Mouse (Mus musculus): ENCODE data around the gene Rnf113a2. TPM values are rescaled to one million over a fixed set of nuclear protein-coding genes. Genes with fewer than 3 reads are reported as not detected.

The Rnf113a2 gene
- polyA plus RNA-seq, 1 experiment from 2014 or later: 25.8 TPM

GRCm38 (mm10) chr12:84438697-84439096 lies 21.7 kb downstream of the Rnf113a2 start:
- H3K27ac ChIP-seq (ENCODE audit: low read length): no peak overlapping the region
- H3K9ac ChIP-seq (ENCODE audit: low read length): no peak overlapping the region
- 51% methylated on average over 2 of the region's 2 CpGs for WGBS
- H3K4me3 ChIP-seq (replicated peaks; ENCODE audit: low read length): no peak overlapping the region
- no peak overlapping the region for H3K4me2 ChIP-seq (ENCODE audit: low read depth, low read length)
- ATAC-seq (ENCODE audit: insufficient read depth, low FRiP score): no peak
- no peaks in the 10 kb centered on the region for H3K27me3 ChIP-seq (ENCODE audit: control insufficient read depth, insufficient read depth, low read length)
- no peaks in the 10 kb centered on the region for H3K9me3 ChIP-seq (replicated peaks; ENCODE audit: control insufficient read depth, low read length)
- no peaks in the 10 kb centered on the region for H3K36me3 ChIP-seq (ENCODE audit: control insufficient read depth, insufficient read depth, low read length)
- no peaks in the 10 kb centered on the region for H3K4me1 ChIP-seq (ENCODE audit: control insufficient read depth, insufficient read depth, low read length)

DNA sequence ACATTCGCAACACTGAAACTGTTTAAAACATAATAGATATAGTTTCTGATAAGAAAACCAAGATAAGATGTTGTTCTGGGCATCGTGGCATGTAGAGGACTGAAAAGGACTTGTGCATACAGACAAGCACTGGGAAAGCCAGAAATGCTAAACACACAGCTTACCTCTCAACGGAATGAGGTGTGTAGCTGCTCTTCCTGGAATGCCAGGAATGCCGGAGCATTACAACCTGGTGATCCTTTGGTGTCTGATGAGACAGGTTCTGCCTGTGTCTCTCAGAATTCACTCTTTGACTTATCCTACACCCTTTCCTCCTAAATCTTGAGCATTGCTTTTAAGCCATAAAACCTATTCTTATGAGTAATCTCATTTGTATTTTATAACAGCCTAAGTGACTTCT lies 25.5 kb downstream of the Rnf113a2 start:
- WGBS: 59% methylated on average over 4 of the region's 4 CpGs
- no peak for ATAC-seq (ENCODE audit: insufficient read depth, low FRiP score)

GRCm38 (mm10) chr12:84447386-84447785 lies 30.4 kb downstream of the Rnf113a2 start:
- no peaks in the 10 kb centered on the region for H3K9me3 ChIP-seq (replicated peaks; ENCODE audit: control insufficient read depth, low read length)
- no peak overlapping the region for H3K27ac ChIP-seq (ENCODE audit: low read length)
- no peak overlapping the region for H3K9ac ChIP-seq (ENCODE audit: low read length)
- no peaks in the 10 kb centered on the region for H3K36me3 ChIP-seq (ENCODE audit: control insufficient read depth, insufficient read depth, low read length)
- WGBS: 76% methylated on average over 1 of the region's 1 CpGs
- no peak overlapping the region for H3K4me2 ChIP-seq (ENCODE audit: low read depth, low read length)
- ATAC-seq (ENCODE audit: insufficient read depth, low FRiP score): no peak
- H3K4me1 ChIP-seq (ENCODE audit: control insufficient read depth, insufficient read depth, low read length): peaks cover 6% of the 10 kb centered on the region
- H3K4me3 ChIP-seq (replicated peaks; ENCODE audit: low read length): no peak overlapping the region
- no peaks in the 10 kb centered on the region for H3K27me3 ChIP-seq (ENCODE audit: control insufficient read depth, insufficient read depth, low read length)

More for the DNA sequence above, 25.5 kb downstream of the Rnf113a2 start:
- no peaks in the 10 kb centered on the region for H3K9me3 ChIP-seq (replicated peaks; ENCODE audit: control insufficient read depth, low read length)
- H3K36me3 ChIP-seq (ENCODE audit: control insufficient read depth, insufficient read depth, low read length): no peaks in the 10 kb centered on the region
- no peak overlapping the region for H3K9ac ChIP-seq (ENCODE audit: low read length)
- H3K4me3 ChIP-seq (replicated peaks; ENCODE audit: low read length): no peak overlapping the region
- no peaks in the 10 kb centered on the region for H3K4me1 ChIP-seq (ENCODE audit: control insufficient read depth, insufficient read depth, low read length)
- H3K4me2 ChIP-seq (ENCODE audit: low read depth, low read length): no peak overlapping the region
- no peak overlapping the region for H3K27ac ChIP-seq (ENCODE audit: low read length)
- no peaks in the 10 kb centered on the region for H3K27me3 ChIP-seq (ENCODE audit: control insufficient read depth, insufficient read depth, low read length)

DNA sequence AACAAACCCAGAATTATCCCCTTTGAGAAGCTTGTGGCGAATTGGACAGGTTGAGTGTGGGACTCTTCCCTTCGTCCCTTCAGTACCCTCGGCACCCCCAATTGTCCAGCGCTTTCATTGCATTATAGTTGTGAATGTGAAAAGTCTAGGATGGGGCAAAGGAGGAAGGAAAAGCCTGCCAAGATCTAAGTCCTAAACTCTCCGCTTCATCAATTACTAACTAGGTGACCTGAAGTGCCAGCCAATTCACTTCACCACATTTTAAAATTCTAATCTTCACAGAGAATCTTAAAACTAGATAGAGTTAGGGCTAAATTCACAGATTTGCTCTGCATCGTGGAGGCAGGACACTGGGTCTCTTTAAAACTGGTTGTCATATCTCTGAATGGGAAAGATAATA lies 31.2 kb downstream of the Rnf113a2 start:
- H3K4me2 ChIP-seq (ENCODE audit: low read depth, low read length): no peak overlapping the region
- 86% methylated on average over 6 of the region's 6 CpGs for whole genome bisulfite sequencing
- H3K4me3 ChIP-seq (replicated peaks; ENCODE audit: low read length): no peak overlapping the region
- H3K9ac ChIP-seq (ENCODE audit: low read length): no peak overlapping the region
- H3K27me3 ChIP-seq (ENCODE audit: control insufficient read depth, insufficient read depth, low read length): no peaks in the 10 kb centered on the region
- no peaks in the 10 kb centered on the region for H3K36me3 ChIP-seq (ENCODE audit: control insufficient read depth, insufficient read depth, low read length)
- peaks cover 6% of the 10 kb centered on the region for H3K4me1 ChIP-seq (ENCODE audit: control insufficient read depth, insufficient read depth, low read length)
- no peak overlapping the region for H3K27ac ChIP-seq (ENCODE audit: low read length)
- no peak for ATAC-seq (ENCODE audit: insufficient read depth, low FRiP score)
- H3K9me3 ChIP-seq (replicated peaks; ENCODE audit: control insufficient read depth, low read length): no peaks in the 10 kb centered on the region

DNA sequence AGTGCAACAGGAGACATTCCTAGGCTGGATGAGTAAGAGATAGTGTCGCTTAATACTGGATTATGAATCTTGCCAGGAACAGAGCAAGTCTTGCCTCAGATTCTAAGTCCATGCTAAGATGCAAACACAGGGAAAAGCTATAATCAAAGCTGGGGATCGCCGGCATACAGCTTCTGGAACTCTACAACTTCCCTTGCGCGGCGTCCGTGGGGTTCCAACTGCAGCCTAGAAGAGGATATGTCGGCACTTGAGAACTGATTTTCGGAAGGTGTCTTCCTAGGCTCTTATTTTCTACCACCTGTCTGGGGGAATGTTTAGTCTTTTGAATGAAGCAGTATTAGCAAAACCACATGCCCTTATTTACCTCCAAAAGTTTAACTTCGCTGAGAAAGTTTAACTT lies 32.9 kb downstream of the Rnf113a2 start:
- peak overlapping the region; percentile 86 for H3K4me2 ChIP-seq (ENCODE audit: low read depth, low read length)
- no peaks in the 10 kb centered on the region for H3K27me3 ChIP-seq (ENCODE audit: control insufficient read depth, insufficient read depth, low read length)
- peak overlapping the region; percentile 66 for H3K4me3 ChIP-seq (replicated peaks; ENCODE audit: low read length)
- H3K4me1 ChIP-seq (ENCODE audit: control insufficient read depth, insufficient read depth, low read length): peaks cover 6% of the 10 kb centered on the region
- H3K36me3 ChIP-seq (ENCODE audit: control insufficient read depth, insufficient read depth, low read length): no peaks in the 10 kb centered on the region
- WGBS: 46% methylated on average over 10 of the region's 10 CpGs
- H3K9ac ChIP-seq (ENCODE audit: low read length): peak overlapping the region; percentile 74
- no peak for ATAC-seq (ENCODE audit: insufficient read depth, low FRiP score)
- H3K27ac ChIP-seq (ENCODE audit: low read length): no peak overlapping the region; the same call in 1 of the 2 replicates
- no peaks in the 10 kb centered on the region for H3K9me3 ChIP-seq (replicated peaks; ENCODE audit: control insufficient read depth, low read length)

DNA sequence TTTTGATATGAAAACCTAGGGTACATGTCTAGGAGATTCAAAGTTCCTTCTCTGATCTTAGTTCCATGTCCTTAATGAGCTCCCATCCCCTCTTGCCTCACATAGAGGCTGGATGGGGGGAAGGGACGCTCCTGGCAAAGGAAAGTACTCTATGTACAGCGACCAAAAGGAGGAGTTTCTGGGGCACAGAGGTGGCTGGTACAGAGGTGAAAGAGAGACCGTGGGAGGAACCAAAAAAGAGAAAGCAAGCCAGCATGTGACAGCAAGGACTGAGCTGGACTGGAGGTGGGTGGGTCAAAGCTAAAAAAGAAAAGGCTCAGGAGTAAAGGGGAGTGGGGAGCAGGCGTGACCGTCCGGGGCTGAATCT lies 33.3 kb downstream of the Rnf113a2 start:
- WGBS: under 1% methylated on average over 6 of the region's 6 CpGs
- H3K4me1 ChIP-seq (ENCODE audit: control insufficient read depth, insufficient read depth, low read length): peaks cover 6% of the 10 kb centered on the region
- peak overlapping the region; percentile 65 for H3K27ac ChIP-seq (ENCODE audit: low read length)
- no peaks in the 10 kb centered on the region for H3K36me3 ChIP-seq (ENCODE audit: control insufficient read depth, insufficient read depth, low read length)
- H3K4me2 ChIP-seq (ENCODE audit: low read depth, low read length): peak overlapping the region; percentile 86
- H3K9me3 ChIP-seq (replicated peaks; ENCODE audit: control insufficient read depth, low read length): no peaks in the 10 kb centered on the region
- H3K4me3 ChIP-seq (replicated peaks; ENCODE audit: low read length): peak overlapping the region; percentile 66
- H3K9ac ChIP-seq (ENCODE audit: low read length): peak overlapping the region; percentile 74
- H3K27me3 ChIP-seq (ENCODE audit: control insufficient read depth, insufficient read depth, low read length): no peaks in the 10 kb centered on the region
- ATAC-seq (ENCODE audit: insufficient read depth, low FRiP score): no peak

GRCm38 (mm10) chr12:84450718-84451646 lies 34.0 kb downstream of the Rnf113a2 start, which contains the start of the genes Aldh6a1 and Lin52:
TSS of gene Aldh6a1 (minus strand) at chr12:84451004.
TSS of gene Lin52 (plus strand) at chr12:84451422.
- Histone ChIP-seq H3K27ac (ENCODE audit: low read length) (peak within 1 kb of the TSS; percentile 65), H3K27me3 (ENCODE audit: control insufficient read depth, insufficient read depth, low read length) (no peaks in the 10 kb centered on the region), H3K9me3 (replicated peaks; ENCODE audit: control insufficient read depth, low read length) (no peaks in the 10 kb centered on the region), H3K36me3 (ENCODE audit: control insufficient read depth, insufficient read depth, low read length) (no peaks in the 10 kb centered on the region), H3K4me2 (ENCODE audit: low read depth, low read length) (peak within 1 kb of the TSS; percentile 86), H3K4me1 (ENCODE audit: control insufficient read depth, insufficient read depth, low read length) (peaks cover 6% of the 10 kb centered on the region), H3K4me3 (replicated peaks; ENCODE audit: low read length) (peak within 1 kb of the TSS; percentile 66), H3K9ac (ENCODE audit: low read length) (peak within 1 kb of the TSS; percentile 74)
- WGBS: under 1% methylated on average over 49 of the region's 49 CpGs
- peak; percentile 98 for ATAC-seq (ENCODE audit: insufficient read depth, low FRiP score)

- under 1% methylated on average over 11 of the region's 11 CpGs for WGBS
- H3K4me2 ChIP-seq (ENCODE audit: low read depth, low read length): peak overlapping the region; percentile 67
- H3K27ac ChIP-seq (ENCODE audit: low read length): peak overlapping the region; percentile 62; the same call in 1 of the 2 replicates
- H3K4me1 ChIP-seq (ENCODE audit: control insufficient read depth, insufficient read depth, low read length): peaks cover 6% of the 10 kb centered on the region
- H3K27me3 ChIP-seq (ENCODE audit: control insufficient read depth, insufficient read depth, low read length): no peaks in the 10 kb centered on the region
- H3K9ac ChIP-seq (ENCODE audit: low read length): peak overlapping the region; percentile 69
- no peak for ATAC-seq (ENCODE audit: insufficient read depth, low FRiP score)
- peak overlapping the region; percentile 66 for H3K4me3 ChIP-seq (replicated peaks; ENCODE audit: low read length)
- no peaks in the 10 kb centered on the region for H3K36me3 ChIP-seq (ENCODE audit: control insufficient read depth, insufficient read depth, low read length)
- no peaks in the 10 kb centered on the region for H3K9me3 ChIP-seq (replicated peaks; ENCODE audit: control insufficient read depth, low read length)
These were observed 34.8 kb downstream of the Rnf113a2 start for GRCm38 (mm10) chr12:84451801-84452200.

DNA sequence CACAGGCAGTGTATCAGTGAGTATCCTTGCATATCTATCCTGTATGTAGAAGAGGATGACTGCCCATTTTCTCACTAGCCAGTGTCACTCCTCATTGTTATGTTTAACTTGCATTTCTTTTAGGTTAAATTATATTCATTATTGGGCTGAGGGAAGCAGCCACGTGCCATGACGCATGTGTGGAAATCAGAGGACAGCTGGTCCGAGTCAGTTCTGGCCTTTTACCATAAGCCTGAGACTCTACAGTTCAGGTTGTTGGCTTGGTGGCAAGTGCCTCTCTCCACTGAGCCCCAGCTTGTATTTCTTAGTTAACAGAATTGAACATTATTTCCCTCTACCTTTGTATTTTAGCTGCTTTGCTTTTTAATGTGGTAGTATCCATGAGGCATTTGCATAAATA lies 39.9 kb downstream of the Rnf113a2 start:
- Histone ChIP-seq H3K36me3 (ENCODE audit: control insufficient read depth, insufficient read depth, low read length) (peaks cover 9% of the 10 kb centered on the region; the same call in 1 of the 2 replicates), H3K4me2 (ENCODE audit: low read depth, low read length) (no peak overlapping the region), H3K9me3 (replicated peaks; ENCODE audit: control insufficient read depth, low read length) (no peaks in the 10 kb centered on the region), H3K27me3 (ENCODE audit: control insufficient read depth, insufficient read depth, low read length) (no peaks in the 10 kb centered on the region), H3K4me1 (ENCODE audit: control insufficient read depth, insufficient read depth, low read length) (no peaks in the 10 kb centered on the region), H3K9ac (ENCODE audit: low read length) (no peak overlapping the region), H3K27ac (ENCODE audit: low read length) (no peak overlapping the region), H3K4me3 (replicated peaks; ENCODE audit: low read length) (no peak overlapping the region)
- 85% methylated on average over 3 of the region's 3 CpGs for WGBS
- no peak for ATAC-seq (ENCODE audit: insufficient read depth, low FRiP score)

All from stomach, embryonic 16.5 days (tissue).